Mouse (Mus musculus): ENCODE results near the gene Nfic.
A peak's percentile ranks its signal among the peaks of the same experiment; 100 is the strongest.

Gene Nfic

GRCm38 (mm10) chr10:81354738-81355477 is 100.5 kb downstream of the Nfic start:
- no peak for DNase-seq

- no peak for DNase-seq
Measured at GRCm38 (mm10) chr10:81351678-81352291, 103.7 kb downstream of the Nfic start.

- DNase-seq: peak; percentile 100
Measured at GRCm38 (mm10) chr10:81350351-81351063, 104.9 kb downstream of the Nfic start, which contains the start of gene Hmg20b. Gene Hmg20b (minus strand): TSS chr10:81350480.

- DNase-seq: no peak
Measured at GRCm38 (mm10) chr10:81349961-81350350, 105.5 kb downstream of the Nfic start.

GRCm38 (mm10) chr10:81349146-81349545 is 106.3 kb downstream of the Nfic start:
- peak; percentile 73 for DNase-seq

GRCm38 (mm10) chr10:81346453-81347067 is 108.9 kb downstream of the Nfic start:
- peak; percentile 88 for DNase-seq

Data from kidney, postnatal 10 days (tissue).